Mouse (Mus musculus): Measurements from ENCODE around the gene Eng.
A peak's percentile ranks its signal among the peaks of the same experiment; 100 is the strongest.

Eng gene

GRCm38 (mm10) chr2:32681754-32682153 is 35.4 kb downstream of the Eng start:
- no peak for DNase-seq (ENCODE audit: low spot score)

- no peak for DNase-seq (ENCODE audit: low spot score)
Observed at GRCm38 (mm10) chr2:32682721-32683417, 36.5 kb downstream of the Eng start.

- DNase-seq (ENCODE audit: low spot score) = no peak
Observed at GRCm38 (mm10) chr2:32683701-32684100, 37.3 kb downstream of the Eng start.

DNA sequence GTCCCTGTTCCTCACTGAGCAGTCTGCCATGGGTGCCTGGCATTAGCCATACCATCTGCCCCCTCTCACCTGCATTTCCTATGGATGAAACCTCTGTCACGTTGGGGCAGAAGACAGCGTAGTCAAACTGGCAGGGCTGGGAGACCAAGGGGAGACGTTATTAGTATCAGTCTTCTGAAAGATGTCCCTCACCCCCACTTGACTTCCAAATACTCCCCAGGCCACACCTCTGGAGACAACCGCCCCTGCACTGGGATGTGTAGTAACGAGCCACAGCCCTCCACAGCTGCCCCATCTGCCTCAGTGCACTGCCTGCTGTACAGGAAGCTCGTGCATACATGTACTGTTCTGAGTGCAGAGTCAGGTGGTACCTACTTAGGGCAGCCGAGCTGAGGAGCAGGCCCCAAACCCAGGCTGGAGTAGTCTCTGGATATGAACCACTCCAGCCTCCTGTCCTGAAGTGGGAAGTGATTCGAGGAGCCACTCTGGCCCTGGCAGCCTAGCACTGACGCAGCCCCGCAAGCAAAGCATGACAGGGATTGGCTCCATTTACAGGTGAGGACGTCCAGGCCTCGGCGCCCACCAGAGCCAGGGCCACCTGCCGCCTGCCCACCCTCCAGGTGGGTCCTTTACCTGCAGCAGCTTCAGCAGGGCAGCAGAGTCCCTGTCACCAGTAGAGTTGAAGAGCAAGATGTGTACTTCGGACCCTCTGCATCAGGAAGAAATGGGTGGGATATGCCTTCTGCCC is 38.5 kb downstream of the Eng start:
- no peak for DNase-seq (ENCODE audit: low spot score)

DNA sequence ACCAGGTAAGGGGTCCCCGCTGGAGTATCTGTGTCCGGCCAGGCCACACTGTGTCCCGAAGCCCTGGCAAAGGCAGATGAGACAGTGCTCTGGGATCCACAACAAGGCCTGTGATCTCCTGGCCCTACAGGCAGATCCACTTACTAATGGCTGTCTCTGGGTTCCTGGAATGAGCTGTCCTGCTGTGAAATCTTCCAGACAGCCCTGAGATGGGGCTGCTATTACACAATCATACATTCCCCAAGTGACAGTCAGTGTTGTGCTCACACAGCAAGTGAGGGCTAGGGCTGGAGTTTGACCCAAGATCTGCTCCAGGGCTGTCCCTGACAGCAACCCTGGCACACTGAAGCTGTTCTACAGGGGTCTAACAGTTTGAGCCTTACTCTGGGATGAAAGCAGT is 39.4 kb downstream of the Eng start:
- DNase-seq (ENCODE audit: low spot score) = no peak

- no peak for DNase-seq (ENCODE audit: low spot score)
Observed at GRCm38 (mm10) chr2:32686640-32687039, 40.2 kb downstream of the Eng start.

GRCm38 (mm10) chr2:32687562-32687961 is 41.2 kb downstream of the Eng start:
- no peak for DNase-seq (ENCODE audit: low spot score)

DNA sequence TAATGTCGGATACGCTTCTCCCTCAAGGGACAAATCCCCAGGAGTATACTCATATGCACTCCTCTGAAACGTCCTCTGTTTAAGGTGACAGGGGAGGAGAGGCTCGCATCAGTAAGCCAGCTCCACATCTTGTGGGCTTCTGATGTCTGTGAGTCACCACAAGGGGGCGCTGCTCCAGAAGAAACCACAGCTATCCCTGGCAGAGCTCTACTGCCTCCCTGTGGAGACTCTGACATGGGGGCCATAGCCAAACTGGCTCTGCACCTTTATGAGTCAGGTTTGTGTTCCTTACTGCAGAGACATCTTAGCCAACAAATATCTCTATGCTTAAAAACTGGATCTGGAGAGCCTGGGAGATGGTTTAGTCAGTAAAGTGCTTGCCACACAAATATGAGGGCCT is 43.0 kb downstream of the Eng start:
- DNase-seq (ENCODE audit: low spot score) = peak; percentile 89

GRCm38 (mm10) chr2:32691041-32691440 is 44.6 kb downstream of the Eng start:
- DNase-seq (ENCODE audit: low spot score) = no peak

GRCm38 (mm10) chr2:32692496-32692895 is 46.1 kb downstream of the Eng start:
- DNase-seq (ENCODE audit: low spot score) = no peak

- DNase-seq (ENCODE audit: low spot score) = no peak
Observed at GRCm38 (mm10) chr2:32693282-32693681, 46.9 kb downstream of the Eng start.

DNA sequence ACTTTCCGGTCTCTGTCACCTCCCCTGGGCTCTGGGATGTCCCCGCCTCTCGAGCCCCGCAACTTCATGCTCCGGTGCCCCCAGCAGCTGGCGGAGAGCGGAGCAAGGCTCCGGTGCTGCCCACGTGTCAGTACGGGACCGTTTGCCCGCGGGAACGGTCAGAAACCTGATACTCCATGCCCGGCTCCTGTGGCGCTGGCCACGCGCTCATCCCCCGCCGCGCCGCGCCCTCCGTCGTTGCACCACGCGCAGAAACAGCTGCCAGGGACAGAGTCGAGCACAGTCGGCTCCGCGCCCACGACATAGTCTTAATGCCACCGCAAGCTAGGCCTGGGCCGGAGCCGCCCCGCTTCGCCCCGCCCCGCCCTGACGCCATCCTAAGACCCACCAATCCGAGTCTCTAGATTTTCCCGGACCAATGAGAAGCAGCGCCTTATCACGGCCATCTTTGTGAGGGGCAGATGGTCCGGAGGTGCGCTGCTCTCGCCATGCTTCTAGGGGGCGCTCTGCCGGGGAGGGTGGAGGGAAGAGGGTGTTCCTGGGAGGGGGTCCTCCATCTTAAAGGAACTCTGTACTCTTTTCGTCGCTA is 47.5 kb downstream of the Eng start:
- peak; percentile 94 for DNase-seq (ENCODE audit: low spot score)

GRCm38 (mm10) chr2:32694691-32695090 is 48.3 kb downstream of the Eng start:
- DNase-seq (ENCODE audit: low spot score) = no peak

- no peak for DNase-seq (ENCODE audit: low spot score)
Observed at GRCm38 (mm10) chr2:32699680-32700079, 53.3 kb downstream of the Eng start.

- DNase-seq (ENCODE audit: low spot score) = no peak
Observed at GRCm38 (mm10) chr2:32700966-32701743, 54.8 kb downstream of the Eng start.

DNA sequence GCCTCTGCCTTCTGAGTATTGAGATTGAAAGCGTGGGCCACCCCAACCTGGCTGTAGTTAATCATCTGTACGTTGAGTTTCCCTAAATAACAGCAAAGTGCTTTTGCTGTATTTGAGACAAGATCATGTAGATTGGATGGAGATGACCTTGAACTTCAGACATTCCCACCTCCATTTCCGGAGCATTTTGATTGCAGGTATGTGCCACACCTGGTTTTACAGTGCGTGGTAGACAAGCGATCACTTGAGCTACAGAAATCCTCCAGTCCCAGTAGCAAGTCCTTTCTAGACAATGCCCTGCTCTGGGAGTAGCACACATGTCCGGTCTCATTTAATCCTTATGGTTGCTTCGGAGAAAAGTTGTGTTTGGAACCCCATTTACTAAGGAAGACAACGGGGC is 56.7 kb downstream of the Eng start:
- DNase-seq (ENCODE audit: low spot score) = no peak

DNA sequence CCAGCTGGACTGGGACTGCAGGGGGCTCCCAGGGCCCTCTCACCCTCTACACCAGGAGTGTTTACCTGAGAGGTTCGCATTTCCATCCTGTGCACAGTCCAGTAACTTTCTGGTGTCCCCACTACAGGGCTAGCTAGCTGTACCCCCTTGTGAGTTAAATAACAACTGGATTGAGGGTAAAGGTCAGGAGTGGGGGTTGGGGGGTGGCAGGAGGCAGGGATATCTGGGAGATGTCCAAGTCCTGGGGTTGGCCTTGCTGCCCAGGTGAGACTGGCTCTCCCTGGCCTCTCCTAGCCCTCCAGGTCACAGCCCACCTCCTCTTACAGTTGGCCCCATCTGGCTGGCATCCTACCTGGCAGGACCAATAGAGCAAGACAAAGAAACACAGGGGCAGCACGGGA is 57.6 kb downstream of the Eng start, which contains the start of gene Fpgs:
TSS of gene Fpgs (minus strand) at position 125 of the 401 bp plus-strand sequence.
- DNase-seq (ENCODE audit: low spot score) = no peak

- no peak for DNase-seq (ENCODE audit: low spot score)
Observed at GRCm38 (mm10) chr2:32705018-32705417, 58.6 kb downstream of the Eng start.

- DNase-seq (ENCODE audit: low spot score) = no peak
Observed at GRCm38 (mm10) chr2:32706971-32707370, 60.6 kb downstream of the Eng start.

- peak; percentile 57 for DNase-seq (ENCODE audit: low spot score)
Observed at GRCm38 (mm10) chr2:32708643-32709042, 62.2 kb downstream of the Eng start.

DNA sequence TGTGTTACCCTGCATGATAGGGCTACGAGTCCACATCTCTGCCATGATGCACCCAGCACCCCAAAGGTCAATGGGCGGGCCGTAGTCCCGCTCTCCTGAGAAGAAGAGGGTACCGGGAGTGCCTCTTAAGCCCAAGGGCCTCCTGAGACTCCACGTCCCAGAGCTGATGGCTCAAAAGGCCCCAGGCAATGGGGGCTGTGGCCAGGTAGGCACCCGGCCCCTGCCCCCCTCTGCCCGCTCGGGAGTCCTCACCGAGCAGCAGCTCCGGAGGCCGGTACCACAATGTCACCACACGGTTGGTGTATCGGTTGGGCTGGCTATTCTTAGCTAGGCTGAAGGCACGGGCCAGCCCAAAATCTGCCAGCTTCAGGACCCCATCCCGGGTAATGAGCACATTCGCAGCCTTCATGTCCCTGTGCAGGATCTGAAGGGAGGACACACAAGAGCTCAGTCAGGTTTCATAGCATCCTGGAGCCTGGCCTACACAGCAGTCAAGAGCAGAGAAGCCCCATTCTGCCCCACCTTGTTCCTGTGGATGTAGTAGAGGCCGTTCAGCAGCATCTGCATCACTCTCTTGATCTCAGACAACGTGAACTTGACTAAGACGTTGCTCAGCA is 63.2 kb downstream of the Eng start:
- DNase-seq (ENCODE audit: low spot score) = no peak

GRCm38 (mm10) chr2:32710425-32710824 is 64.0 kb downstream of the Eng start:
- DNase-seq (ENCODE audit: low spot score) = no peak
